33 mouse cellular contexts compared by ENCODE assay signal in the genomic region with DNA sequence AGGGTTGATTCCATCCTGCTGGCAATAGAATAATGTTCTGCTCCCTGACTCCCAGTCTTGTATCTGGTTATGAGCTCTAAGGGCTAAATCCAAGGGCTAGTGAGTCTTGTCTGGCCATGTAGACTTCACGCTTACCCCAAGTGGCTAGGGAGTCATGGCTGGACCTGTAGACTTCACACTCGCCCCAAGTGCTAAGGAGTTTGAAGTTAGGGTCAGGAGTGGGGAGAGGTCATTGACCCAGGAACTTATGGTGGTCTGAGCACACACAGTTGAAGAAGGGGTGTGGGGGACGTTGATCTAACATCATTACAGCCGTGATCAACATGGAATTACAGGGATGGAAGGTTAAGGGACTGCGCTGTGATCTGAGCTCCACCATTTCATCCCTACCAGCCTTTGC.
"Had no signal": no experiment of that assay in that cellular context is flagged by ENCODE, and none has a peak within 500 bp of the region (broad histone marks: within the 10 kb centered on the region; RNA-seq: fewer than 3 reads in every experiment).

No protein-coding gene starts in this region.

- H3K36me3 ChIP-seq: heart, embryonic 15.5 days; hindbrain, embryonic 13.5 days; hindbrain, embryonic 15.5 days had no signal

- H3K27me3 ChIP-seq: heart, embryonic 12.5 days; heart, embryonic 13.5 days; heart, embryonic 15.5 days; hindbrain, embryonic 12.5 days; hindbrain, embryonic 13.5 days; hindbrain, embryonic 15.5 days; intestine, embryonic 15.5 days; kidney, embryonic 15.5 days had no signal

- DNase-seq: heart, postnatal 10 days; heart, postnatal 36 days; kidney, adult 11 months; kidney, adult 18-20 months; kidney, adult 2 months; kidney, adult 8-10 months; kidney, adult 9 months; kidney, postnatal 10 days; kidney, postnatal 14 days; kidney, postnatal 25 days; kidney, postnatal 36 days; kidney, postnatal 4 days; layer of hippocampus, adult 9-11 months; layer of hippocampus, postnatal 36 days had no signal

- H3K4me3 ChIP-seq: heart, embryonic 12.5 days; heart, embryonic 13.5 days; heart, embryonic 15.5 days; hindbrain, embryonic 10.5 days; hindbrain, embryonic 12.5 days; hindbrain, embryonic 13.5 days; hindbrain, embryonic 15.5 days; intestine, embryonic 15.5 days; kidney, embryonic 15.5 days; layer of hippocampus, adult 2 months; left cerebral cortex, adult 2 months had no signal

- ATAC-seq: hindbrain, embryonic 16.5 days; hindbrain, postnatal 0 days; inflammation-experienced regulatory T-cells, adult 6 months; intestine, embryonic 15.5 days; intestine, embryonic 16.5 days; intestine, postnatal 0 days had no signal

- H3K4me1 ChIP-seq: hindbrain, embryonic 12.5 days had no signal

- H3K9ac ChIP-seq: heart, embryonic 12.5 days; heart, embryonic 13.5 days; heart, embryonic 15.5 days; hindbrain, embryonic 12.5 days; hindbrain, embryonic 13.5 days; hindbrain, embryonic 14.5 days; hindbrain, embryonic 15.5 days; intestine, embryonic 15.5 days; kidney, embryonic 15.5 days had no signal

- H3K27ac ChIP-seq: heart, embryonic 13.5 days; heart, embryonic 15.5 days; hindbrain, embryonic 10.5 days; hindbrain, embryonic 12.5 days; hindbrain, embryonic 13.5 days; hindbrain, embryonic 14.5 days; hindbrain, embryonic 15.5 days; hindbrain, postnatal 0 days; intestine, embryonic 15.5 days; kidney, embryonic 15.5 days; kidney, postnatal 0 days; layer of hippocampus, adult 2 months; left cerebral cortex, adult 2 months had no signal

- H3K9me3 ChIP-seq: heart, embryonic 15.5 days; hindbrain, embryonic 10.5 days; hindbrain, embryonic 12.5 days; hindbrain, embryonic 13.5 days; hindbrain, embryonic 15.5 days; intestine, embryonic 15.5 days; kidney, embryonic 15.5 days had no signal

- H3K4me2 ChIP-seq: heart, embryonic 11.5 days; heart, embryonic 12.5 days; heart, embryonic 13.5 days; heart, embryonic 15.5 days; hindbrain, embryonic 12.5 days; hindbrain, embryonic 13.5 days; hindbrain, embryonic 14.5 days; hindbrain, embryonic 15.5 days; intestine, embryonic 15.5 days; kidney, embryonic 15.5 days had no signal
